Mouse (Mus musculus) ovary, adult 2 months (tissue): Measurements from ENCODE around the gene Stard3nl. TPM values are rescaled to one million over a fixed set of nuclear protein-coding genes. Genes with fewer than 3 reads are reported as not detected.

ENCODE experiments used
- polyA plus RNA-seq: library from polyadenylated mRNA; depleted of rRNA; stranded (reverse); fragments of >200 nt; gene quantifications from 2 replicates; pipeline ENCODE4 v1.2.3, GENCODE M21; 2012; rRNA removed

Gene Stard3nl
- 16.0 and 16.4 TPM in 2 replicates for polyA plus RNA-seq

DNA sequence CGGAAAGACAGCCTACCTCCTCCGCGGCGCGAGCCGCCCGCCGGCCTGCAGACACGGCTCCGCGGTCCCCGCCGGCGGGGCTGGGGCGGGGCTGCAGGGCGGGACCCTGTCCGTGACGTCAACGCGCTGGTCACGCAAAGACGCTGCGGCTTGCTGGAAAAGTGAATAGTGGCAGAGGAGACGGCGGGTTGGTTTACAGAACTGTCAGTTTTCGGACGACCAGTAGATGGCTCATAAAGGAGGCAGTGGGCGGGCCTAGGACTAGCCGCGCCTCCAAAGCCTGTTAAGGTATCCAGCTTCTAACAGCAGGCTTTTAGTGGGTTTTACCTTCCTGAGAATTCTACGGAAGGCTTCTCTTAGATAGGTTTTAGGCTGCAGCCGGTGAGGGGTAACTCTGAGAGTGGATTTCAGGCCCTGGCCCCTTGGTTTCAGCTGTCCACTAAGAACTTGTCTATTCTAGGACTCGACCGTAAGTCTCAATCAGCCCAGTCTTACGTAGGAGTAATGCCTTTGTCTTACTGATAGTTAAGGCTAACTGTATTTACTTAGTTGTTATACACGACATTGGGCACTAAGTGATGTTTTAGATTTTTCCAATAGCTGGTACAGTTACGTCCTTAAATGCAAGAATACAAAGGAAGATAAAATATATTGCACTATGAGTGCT, at the start of gene Stard3nl:
Gene Stard3nl, minus strand, starts transcription at position 108 of the 667 bp plus-strand sequence.

Other genes with a start within 250 kb of the Stard3nl start
- 155 and 204 TPM in 2 replicates for gene Epdr1, start 224.1 kb upstream of the Stard3nl start, polyA plus RNA-seq
- gene Sfrp4, start 227.3 kb upstream of the Stard3nl start, polyA plus RNA-seq: 786 and 1,058 TPM in 2 replicates